Mouse (Mus musculus): ENCODE results near the gene Erg. TPM values are rescaled to one million over a fixed set of nuclear protein-coding genes. Genes with fewer than 3 reads are reported as not detected.

Erg gene
- total and polyA plus RNA-seq, 3 experiments, result 0.11 to 0.81 (median 0.34) TPM

GRCm38 (mm10) chr16:95436051-95436450, 150.3 kb downstream of the Erg start (continued):
- TF ChIP-seq EP300 (IDR thresholded peaks at IDR 0.05; ENCODE audit: low read length), result peak; percentile 70
- peak; percentile 27 for TF ChIP-seq RAD21 (IDR thresholded peaks at IDR 0.05; ENCODE audit: low read depth, low read length)
- TF ChIP-seq USF2 (conservative IDR thresholded peaks at IDR 0.05; ENCODE audit: low read depth, low read length), result no peak
- TF ChIP-seq KAT2A (IDR thresholded peaks at IDR 0.05; ENCODE audit: insufficient replicate concordance, low read length), result no peak
- TF ChIP-seq MYC (IDR thresholded peaks at IDR 0.05; ENCODE audit: low read depth, low read length), result no peak
- no peak for TF ChIP-seq TBP (conservative IDR thresholded peaks at IDR 0.05; ENCODE audit: low read depth, low read length)
- no peak for TF ChIP-seq ZNF384 (IDR thresholded peaks at IDR 0.05; ENCODE audit: low read depth, low read length)
- TF ChIP-seq ELF1 (IDR thresholded peaks at IDR 0.05; ENCODE audit: low read depth, low read length), result no peak
- no peak for TF ChIP-seq POLR2A (IDR thresholded peaks at IDR 0.05; ENCODE audit: low read depth, low read length)
- TF ChIP-seq POLR2AphosphoS2 (IDR thresholded peaks at IDR 0.05; ENCODE audit: low read depth, low read length), result no peak

GRCm38 (mm10) chr16:95434434-95434833, 152.0 kb downstream of the Erg start:
- peak; percentile 64 for DNase-seq (ENCODE audit: extremely low read depth)
- Histone ChIP-seq H3K9me3 (replicated peaks; ENCODE audit: low read length) (no peaks in the 10 kb centered on the region), H3K27me3 (replicated peaks) (no peaks in the 10 kb centered on the region), H3K4me2 (ENCODE audit: insufficient read depth, low read depth, poor library complexity, severe bottlenecking) (no peak overlapping the region), H3K27ac (ENCODE audit: insufficient read depth, low read depth) (no peak overlapping the region), H3K4me3 (replicated peaks in 1 of 3; ENCODE audit: low read depth in 2 of 3, low read length in 2 of 3, poor library complexity in 1 of 3) (no peak overlapping the region), H3K79me2 (replicated peaks; ENCODE audit: control insufficient read depth, extremely low read depth, insufficient read depth, poor library complexity, severe bottlenecking) (no peaks in the 10 kb centered on the region), H3K9ac (ENCODE audit: insufficient read depth, low read depth) (no peak overlapping the region), H3K36me3 (replicated peaks in 1 of 2; ENCODE audit: control insufficient read depth in 1 of 2, insufficient read depth in 1 of 2, low read length in 1 of 2) (no peaks in the 10 kb centered on the region), H3K4me1 (ENCODE audit: control insufficient read depth in 1 of 2, insufficient read depth in 2 of 2) (peaks cover 37 to 63% of the 10 kb centered on the region in 2 experiments)
- dilution Hi-C loops (cut with MboI; ENCODE audit: extremely low pct_ligation_motif_present, extremely low pct_unique_long_range_greater_than_20kb, low sequenced_read_pairs) (no loop called here), in situ Hi-C loops (cut with MboI; ENCODE audit: low pct_ligation_motif_present, low pct_unique_long_range_greater_than_20kb, low sequenced_read_pairs) (loop anchor here (5.0 to 10.0 kb wide), 2 partner anchors 72 to 220 kb away; no protein-coding TSS in a partner anchor)
- no peak for TF ChIP-seq MAX (IDR thresholded peaks at IDR 0.05; ENCODE audit: low read length)
- no peak for TF ChIP-seq PAX5 (IDR thresholded peaks at IDR 0.05; ENCODE audit: low read length)
- TF ChIP-seq E2F4 (IDR thresholded peaks at IDR 0.05; ENCODE audit: insufficient replicate concordance, low read depth, low read length), result no peak
- no peak for TF ChIP-seq CHD1 (IDR thresholded peaks at IDR 0.05; ENCODE audit: low read depth, low read length)
- no peak for TF ChIP-seq ETS1 (conservative IDR thresholded peaks at IDR 0.05; ENCODE audit: low read depth, low read length)
- no peak for TF ChIP-seq ZMIZ1 (IDR thresholded peaks at IDR 0.05; ENCODE audit: low read depth, low read length)
- no peak for TF ChIP-seq USF1 (IDR thresholded peaks at IDR 0.05; ENCODE audit: low read depth, low read length)
- TF ChIP-seq SMC3 (IDR thresholded peaks at IDR 0.05; ENCODE audit: low read depth, low read length), result no peak
- TF ChIP-seq MXI1 (IDR thresholded peaks at IDR 0.05; ENCODE audit: low read depth, low read length), result no peak
- peak; percentile 77 for TF ChIP-seq EP300 (IDR thresholded peaks at IDR 0.05; ENCODE audit: low read length)
- TF ChIP-seq TBP (conservative IDR thresholded peaks at IDR 0.05; ENCODE audit: low read depth, low read length), result 0 out of 2 replicates have a peak, but pooled peaks have one; percentile 38
- no peak for TF ChIP-seq NELFE (IDR thresholded peaks at IDR 0.05; ENCODE audit: low read depth, low read length)
- no peak for TF ChIP-seq MYC (IDR thresholded peaks at IDR 0.05; ENCODE audit: low read depth, low read length)
- 0 out of 2 replicates have a peak, but pooled peaks have one; percentile 27 for TF ChIP-seq TCF12 (IDR thresholded peaks at IDR 0.05; ENCODE audit: low read depth, low read length)
- TF ChIP-seq ZNF384 (IDR thresholded peaks at IDR 0.05; ENCODE audit: low read depth, low read length), result no peak
- TF ChIP-seq USF2 (conservative IDR thresholded peaks at IDR 0.05; ENCODE audit: low read depth, low read length), result no peak
- no peak for TF ChIP-seq KAT2A (IDR thresholded peaks at IDR 0.05; ENCODE audit: insufficient replicate concordance, low read length)
- TF ChIP-seq POLR2A (IDR thresholded peaks at IDR 0.05; ENCODE audit: low read depth, low read length), result no peak
- no peak for TF ChIP-seq RCOR1 (conservative IDR thresholded peaks at IDR 0.05; ENCODE audit: low read depth, low read length)
- no peak for TF ChIP-seq GABPA (IDR thresholded peaks at IDR 0.05; ENCODE audit: insufficient replicate concordance, low read depth, low read length)
- TF ChIP-seq JUND (conservative IDR thresholded peaks at IDR 0.05; ENCODE audit: low read depth, low read length), result 0 out of 2 replicates have a peak, but pooled peaks have one; percentile 9
- TF ChIP-seq NRF1 (IDR thresholded peaks at IDR 0.05; ENCODE audit: low read depth, low read length), result no peak
- no peak for TF ChIP-seq CTCF (conservative IDR thresholded peaks at IDR 0.05 in 1 of 2, IDR thresholded peaks at IDR 0.05 in 1 of 2; ENCODE audit: low read depth in 2 of 2, low read length in 2 of 2)
- no peak for TF ChIP-seq MAZ (IDR thresholded peaks at IDR 0.05; ENCODE audit: low read depth, low read length)
- TF ChIP-seq SIN3A (IDR thresholded peaks at IDR 0.05; ENCODE audit: low read length), result no peak
- TF ChIP-seq IRF4 (IDR thresholded peaks at IDR 0.05; ENCODE audit: low read depth, low read length), result peak; percentile 72
- peak; percentile 10; the same call in 1 of the 2 replicates for TF ChIP-seq BHLHE40 (IDR thresholded peaks at IDR 0.05; ENCODE audit: low read depth, low read length)
- TF ChIP-seq ZC3H11A (IDR thresholded peaks at IDR 0.05; ENCODE audit: low read depth, low read length), result no peak
- TF ChIP-seq MEF2A (IDR thresholded peaks at IDR 0.05; ENCODE audit: borderline replicate concordance, low read depth, low read length), result 0 out of 2 replicates have a peak, but pooled peaks have one; percentile 17
- peak; percentile 48 for TF ChIP-seq JUN (IDR thresholded peaks at IDR 0.05; ENCODE audit: insufficient read depth, low read depth, low read length)
- no peak for TF ChIP-seq UBTF (IDR thresholded peaks at IDR 0.05; ENCODE audit: low read depth, low read length)
